Mouse (Mus musculus): Measurements from ENCODE around the gene Olfr959. TPM values are rescaled to one million over a fixed set of nuclear protein-coding genes. Genes with fewer than 3 reads are reported as not detected.
A peak's percentile ranks its signal among the peaks of the same experiment; 100 is the strongest.

Olfr959 gene
- not detected in 2 replicates for polyA plus RNA-seq (2015; fragmentation: Nextera tagmentation; extraction: Ambion mirVana)

DNA sequence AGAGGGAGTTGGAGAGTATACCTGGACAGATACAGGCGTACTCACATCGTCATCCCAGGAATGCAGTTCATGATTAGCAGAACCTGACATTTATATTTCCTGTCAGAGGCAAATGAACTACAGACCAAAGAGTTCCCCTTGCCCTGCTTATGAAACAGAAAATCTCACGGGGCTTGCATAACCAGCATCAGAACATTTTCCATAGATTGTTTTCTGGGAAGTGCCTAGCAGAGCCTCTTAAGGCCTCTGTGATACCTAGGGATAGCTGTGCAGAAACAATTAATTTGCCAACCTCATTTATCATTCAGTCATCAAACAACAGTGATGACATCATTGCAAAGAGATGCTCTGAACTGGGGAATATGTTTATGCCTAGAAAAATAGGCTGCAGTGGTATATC is at the start of gene Olfr959:
Olfr959 (minus strand) TSS at position 101 of the 400 bp plus-strand sequence.
- no peak for ATAC-seq
- H3K9me3 ChIP-seq (ENCODE audit: control insufficient read depth, low read length), result no peaks in the 10 kb centered on the region
- 86% methylated on average over 3 of the region's 3 CpGs for WGBS

DNA sequence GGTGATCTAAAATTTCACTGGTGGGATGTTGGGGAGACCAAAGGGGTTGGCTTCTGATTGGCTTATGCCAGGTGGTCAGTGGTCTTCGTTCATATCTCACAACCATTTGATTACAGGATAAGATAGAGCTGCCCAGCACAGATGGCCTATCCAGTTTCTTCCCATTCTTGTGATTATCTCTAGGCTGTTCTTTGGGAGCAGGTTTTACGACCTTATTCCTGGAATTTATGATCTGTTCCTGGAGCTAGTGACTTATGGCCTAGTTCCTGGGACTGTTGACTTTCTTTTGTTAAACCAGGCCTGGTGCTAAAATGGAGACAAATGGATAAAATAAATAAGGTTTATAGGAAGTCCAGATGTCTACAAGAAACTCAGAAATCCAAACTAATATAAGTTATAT is 49.3 kb upstream of the Olfr959 start:
- H3K27me3 ChIP-seq (replicated peaks; ENCODE audit: control insufficient read depth, insufficient read depth, low read length), result no peaks in the 10 kb centered on the region
- no peaks in the 10 kb centered on the region for H3K4me1 ChIP-seq (replicated peaks; ENCODE audit: control insufficient read depth, insufficient read depth, low read length)
- H3K9ac ChIP-seq (replicated peaks; ENCODE audit: low read depth, low read length), result no peak overlapping the region
- H3K27ac ChIP-seq (ENCODE audit: low read length), result no peak overlapping the region
- no peak for ATAC-seq
- H3K36me3 ChIP-seq (ENCODE audit: control insufficient read depth, insufficient read depth), result no peaks in the 10 kb centered on the region
- no peak overlapping the region for H3K4me2 ChIP-seq (ENCODE audit: low read length)
- whole genome bisulfite sequencing, result 80% methylated on average over 2 of the region's 2 CpGs
- H3K9me3 ChIP-seq (ENCODE audit: control insufficient read depth, low read length), result no peaks in the 10 kb centered on the region
- no peak overlapping the region for H3K4me3 ChIP-seq (replicated peaks; ENCODE audit: low read length)

More for the DNA sequence above, at the start of gene Olfr959:
- no peak within 1 kb of the TSS for H3K9ac ChIP-seq (replicated peaks; ENCODE audit: low read depth, low read length)
- H3K4me1 ChIP-seq (replicated peaks; ENCODE audit: control insufficient read depth, insufficient read depth, low read length), result no peaks in the 10 kb centered on the region
- H3K27ac ChIP-seq (ENCODE audit: low read length), result no peak within 1 kb of the TSS
- H3K4me2 ChIP-seq (ENCODE audit: low read length), result no peak within 1 kb of the TSS
- H3K36me3 ChIP-seq (ENCODE audit: control insufficient read depth, insufficient read depth), result no peaks in the 10 kb centered on the region
- no peaks in the 10 kb centered on the region for H3K27me3 ChIP-seq (replicated peaks; ENCODE audit: control insufficient read depth, insufficient read depth, low read length)
- no peak within 1 kb of the TSS for H3K4me3 ChIP-seq (replicated peaks; ENCODE audit: low read length)

DNA sequence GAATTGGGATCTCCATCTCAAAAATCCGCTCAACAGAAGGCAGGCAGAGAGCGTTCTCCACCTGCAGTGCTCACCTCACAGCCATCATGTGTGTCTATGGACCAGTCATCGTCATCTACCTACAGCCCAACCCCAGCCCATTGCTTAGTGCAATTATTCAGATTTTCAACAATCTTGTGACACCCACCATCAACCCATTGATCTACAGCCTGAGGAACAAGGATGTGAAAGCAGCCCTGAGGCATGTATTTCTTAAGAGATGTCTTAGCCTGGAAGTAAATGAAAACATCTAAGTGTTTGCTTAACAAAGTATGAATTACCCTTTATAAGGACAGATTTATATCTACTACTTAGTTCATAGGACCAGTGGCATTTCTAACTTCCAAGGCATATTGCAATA is 48.4 kb upstream of the Olfr959 start:
- no peak for ATAC-seq
- Histone ChIP-seq H3K4me2 (ENCODE audit: low read length) (no peak overlapping the region), H3K9ac (replicated peaks; ENCODE audit: low read depth, low read length) (no peak overlapping the region), H3K4me1 (replicated peaks; ENCODE audit: control insufficient read depth, insufficient read depth, low read length) (no peaks in the 10 kb centered on the region), H3K27me3 (replicated peaks; ENCODE audit: control insufficient read depth, insufficient read depth, low read length) (no peaks in the 10 kb centered on the region), H3K4me3 (replicated peaks; ENCODE audit: low read length) (no peak overlapping the region), H3K27ac (ENCODE audit: low read length) (no peak overlapping the region), H3K36me3 (ENCODE audit: control insufficient read depth, insufficient read depth) (no peaks in the 10 kb centered on the region), H3K9me3 (ENCODE audit: control insufficient read depth, low read length) (no peaks in the 10 kb centered on the region)
- 96% methylated on average over 3 of the region's 3 CpGs for WGBS

DNA sequence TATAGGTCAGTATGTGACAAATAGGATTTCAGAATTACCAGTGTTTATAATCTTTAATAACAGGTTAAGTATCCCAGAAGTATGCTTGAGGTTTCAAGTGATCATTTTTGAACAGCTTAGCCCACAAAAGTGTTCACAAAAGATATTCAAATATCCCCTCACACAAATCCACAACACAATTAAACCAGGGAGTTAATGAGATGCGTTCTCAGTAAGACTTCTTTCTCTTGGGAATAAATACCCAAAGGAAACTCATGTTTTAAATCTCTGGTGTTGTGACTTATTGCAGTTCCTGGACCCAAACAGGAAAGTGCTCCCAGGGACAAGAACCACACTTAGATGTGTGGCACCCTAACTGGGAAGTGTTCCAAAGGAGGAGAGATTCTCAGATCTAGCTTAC is 45.7 kb upstream of the Olfr959 start, which contains the start of gene Olfr960:
Olfr960 (plus strand) TSS at position 301 of the 400 bp plus-strand sequence.
- H3K4me3 ChIP-seq (replicated peaks; ENCODE audit: low read length), result no peak within 1 kb of the TSS
- no peak within 1 kb of the TSS for H3K4me2 ChIP-seq (ENCODE audit: low read length)
- no peaks in the 10 kb centered on the region for H3K4me1 ChIP-seq (replicated peaks; ENCODE audit: control insufficient read depth, insufficient read depth, low read length)
- no peaks in the 10 kb centered on the region for H3K36me3 ChIP-seq (ENCODE audit: control insufficient read depth, insufficient read depth)
- no peak within 1 kb of the TSS for H3K27ac ChIP-seq (ENCODE audit: low read length)
- ATAC-seq, result no peak
- H3K9ac ChIP-seq (replicated peaks; ENCODE audit: low read depth, low read length), result no peak within 1 kb of the TSS
- WGBS, result 37% methylated on average over 1 of the region's 1 CpGs
- H3K9me3 ChIP-seq (ENCODE audit: control insufficient read depth, low read length), result no peaks in the 10 kb centered on the region
- no peaks in the 10 kb centered on the region for H3K27me3 ChIP-seq (replicated peaks; ENCODE audit: control insufficient read depth, insufficient read depth, low read length)

DNA sequence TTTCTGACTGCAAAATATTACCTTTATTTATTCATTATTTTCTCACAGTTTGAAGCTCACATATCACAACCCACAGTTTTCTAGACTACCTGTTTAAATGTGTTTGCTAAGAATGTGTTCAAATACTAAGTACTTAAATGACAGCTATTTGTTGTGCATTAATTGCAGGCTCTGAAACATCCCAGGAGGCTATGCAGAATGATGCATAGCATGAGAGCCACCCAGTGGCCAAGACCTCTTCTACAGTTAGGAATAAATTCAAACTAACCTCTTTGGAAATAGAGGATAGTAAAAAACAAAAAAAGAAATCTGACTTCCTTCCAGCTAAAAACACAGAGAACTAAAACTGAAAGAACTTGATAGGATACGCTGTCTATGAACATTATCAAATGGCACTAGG is 36.6 kb upstream of the Olfr959 start:
- ATAC-seq, result peak; percentile 81
- H3K4me3 ChIP-seq (replicated peaks; ENCODE audit: low read length), result no peak overlapping the region
- H3K27me3 ChIP-seq (replicated peaks; ENCODE audit: control insufficient read depth, insufficient read depth, low read length), result no peaks in the 10 kb centered on the region
- H3K4me2 ChIP-seq (ENCODE audit: low read length), result no peak overlapping the region
- no peaks in the 10 kb centered on the region for H3K4me1 ChIP-seq (replicated peaks; ENCODE audit: control insufficient read depth, insufficient read depth, low read length)
- H3K27ac ChIP-seq (ENCODE audit: low read length), result no peak overlapping the region
- H3K9ac ChIP-seq (replicated peaks; ENCODE audit: low read depth, low read length), result no peak overlapping the region
- H3K9me3 ChIP-seq (ENCODE audit: control insufficient read depth, low read length), result no peaks in the 10 kb centered on the region
- no peaks in the 10 kb centered on the region for H3K36me3 ChIP-seq (ENCODE audit: control insufficient read depth, insufficient read depth)
- WGBS, result 67% methylated on average over 1 of the region's 1 CpGs

DNA sequence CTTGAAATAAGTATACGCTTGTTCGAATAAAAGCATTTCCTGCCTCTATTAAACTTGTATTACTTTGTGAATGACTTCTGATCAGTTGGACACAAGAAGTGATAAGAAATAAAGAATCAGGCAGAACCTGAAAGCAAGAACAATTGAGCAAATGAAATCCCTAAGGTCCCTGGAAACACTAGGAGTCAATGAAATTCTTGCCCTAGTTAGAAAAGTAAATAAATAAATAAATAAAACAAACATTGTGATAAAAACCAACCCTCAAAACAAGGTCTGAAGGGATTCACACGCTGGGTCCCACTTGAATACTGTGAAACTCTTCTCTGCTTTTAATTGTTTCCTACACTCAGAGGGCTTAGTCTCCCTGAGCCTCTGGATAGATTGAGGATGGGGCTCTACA is 35.0 kb upstream of the Olfr959 start, which contains the start of gene Olfr148:
Olfr148 (plus strand) TSS at position 301 of the 400 bp plus-strand sequence.
- Histone ChIP-seq H3K27me3 (replicated peaks; ENCODE audit: control insufficient read depth, insufficient read depth, low read length) (no peaks in the 10 kb centered on the region), H3K4me1 (replicated peaks; ENCODE audit: control insufficient read depth, insufficient read depth, low read length) (no peaks in the 10 kb centered on the region), H3K4me3 (replicated peaks; ENCODE audit: low read length) (no peak within 1 kb of the TSS), H3K9me3 (ENCODE audit: control insufficient read depth, low read length) (no peaks in the 10 kb centered on the region), H3K27ac (ENCODE audit: low read length) (no peak within 1 kb of the TSS), H3K4me2 (ENCODE audit: low read length) (no peak within 1 kb of the TSS), H3K9ac (replicated peaks; ENCODE audit: low read depth, low read length) (no peak within 1 kb of the TSS), H3K36me3 (ENCODE audit: control insufficient read depth, insufficient read depth) (no peaks in the 10 kb centered on the region)
- ATAC-seq, result no peak
- WGBS, result 71% methylated on average over 3 of the region's 3 CpGs

DNA sequence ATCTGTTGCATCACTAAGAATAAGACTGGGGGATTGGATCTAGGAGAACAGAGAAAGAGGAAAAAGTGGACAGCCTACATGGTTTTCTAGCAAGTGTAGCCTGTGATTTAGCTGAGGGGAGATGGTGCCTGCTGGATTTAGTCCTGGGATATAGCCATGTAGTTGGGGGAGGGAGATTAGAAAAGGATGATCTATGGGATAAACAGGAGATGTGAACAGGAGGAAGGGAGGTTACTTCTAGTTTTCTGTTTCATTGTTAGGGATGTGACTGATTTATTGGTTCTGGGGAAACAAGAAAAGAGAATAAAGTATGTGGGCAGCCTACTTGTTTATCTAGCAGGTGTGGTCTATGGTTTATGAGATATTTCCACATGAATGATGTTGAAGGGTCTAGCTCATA is 33.1 kb upstream of the Olfr959 start:
- no peaks in the 10 kb centered on the region for H3K9me3 ChIP-seq (ENCODE audit: control insufficient read depth, low read length)
- H3K27ac ChIP-seq (ENCODE audit: low read length), result no peak overlapping the region
- no peaks in the 10 kb centered on the region for H3K27me3 ChIP-seq (replicated peaks; ENCODE audit: control insufficient read depth, insufficient read depth, low read length)
- no peak overlapping the region for H3K4me2 ChIP-seq (ENCODE audit: low read length)
- peaks cover 4% of the 10 kb centered on the region for H3K4me1 ChIP-seq (replicated peaks; ENCODE audit: control insufficient read depth, insufficient read depth, low read length)
- no peak for ATAC-seq
- H3K36me3 ChIP-seq (ENCODE audit: control insufficient read depth, insufficient read depth), result no peaks in the 10 kb centered on the region
- H3K9ac ChIP-seq (replicated peaks; ENCODE audit: low read depth, low read length), result no peak overlapping the region
- no peak overlapping the region for H3K4me3 ChIP-seq (replicated peaks; ENCODE audit: low read length)

DNA sequence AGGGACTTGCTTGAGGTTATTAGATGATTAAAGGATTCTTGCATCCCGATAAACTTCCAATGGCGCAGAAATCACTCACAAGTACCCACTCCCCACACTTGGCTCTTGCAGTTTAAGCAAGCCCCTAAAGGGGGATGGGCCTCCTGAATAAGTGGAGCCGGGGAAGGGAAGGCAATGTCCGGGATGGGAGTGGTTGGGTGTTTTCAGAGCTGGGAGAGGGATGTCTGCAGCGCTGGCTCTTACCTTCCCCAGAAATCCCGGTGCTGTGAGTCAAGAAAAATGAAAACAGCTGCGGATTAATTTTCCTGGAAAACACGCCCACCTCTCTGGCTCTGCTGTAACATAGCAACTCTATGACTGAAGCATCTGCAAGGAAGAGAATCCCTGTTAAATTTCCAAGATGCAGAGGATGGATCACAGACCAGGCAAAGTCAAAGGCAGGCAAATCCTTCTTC is 28.7 kb upstream of the Olfr959 start, which contains the start of gene AW551984:
AW551984 (minus strand) TSS at position 405 of the 455 bp plus-strand sequence.
- peak; percentile 29 for ATAC-seq
- H3K27me3 ChIP-seq (replicated peaks; ENCODE audit: control insufficient read depth, insufficient read depth, low read length), result no peaks in the 10 kb centered on the region
- H3K36me3 ChIP-seq (ENCODE audit: control insufficient read depth, insufficient read depth), result no peaks in the 10 kb centered on the region
- no peaks in the 10 kb centered on the region for H3K9me3 ChIP-seq (ENCODE audit: control insufficient read depth, low read length)
- H3K27ac ChIP-seq (ENCODE audit: low read length), result no peak within 1 kb of the TSS
- H3K4me3 ChIP-seq (replicated peaks; ENCODE audit: low read length), result peak within 1 kb of the TSS; percentile 42
- peak within 1 kb of the TSS; percentile 63 for H3K4me2 ChIP-seq (ENCODE audit: low read length)
- peak within 1 kb of the TSS; percentile 43; the same call in 1 of the 2 replicates for H3K9ac ChIP-seq (replicated peaks; ENCODE audit: low read depth, low read length)
- under 1% methylated on average over 8 of the region's 8 CpGs for WGBS
- peaks cover 10% of the 10 kb centered on the region for H3K4me1 ChIP-seq (replicated peaks; ENCODE audit: control insufficient read depth, insufficient read depth, low read length)

DNA sequence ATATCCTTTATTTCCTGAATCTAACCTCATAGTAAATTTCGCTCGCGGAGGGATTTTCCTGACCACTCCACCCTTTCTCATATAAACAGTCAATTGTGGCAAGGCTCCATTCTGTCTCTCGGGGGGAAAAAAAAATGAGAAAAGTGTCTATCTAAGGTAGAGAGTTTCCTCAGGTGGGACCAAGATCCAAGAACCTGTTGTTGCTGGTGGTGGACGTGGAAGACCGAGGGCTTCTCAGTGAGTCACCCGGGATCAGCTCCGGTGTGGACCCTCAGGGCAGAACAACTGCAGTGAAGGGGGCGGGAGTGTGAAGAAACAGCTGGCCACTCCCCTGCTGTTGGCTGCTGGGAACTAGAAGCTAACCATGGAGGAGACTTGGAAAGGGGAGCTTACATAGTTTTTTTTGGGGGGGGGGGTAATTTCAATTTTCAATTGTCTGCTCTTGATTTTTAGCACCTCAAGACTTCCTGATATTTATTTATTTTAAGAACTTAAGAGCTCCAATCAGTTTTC is 28.0 kb upstream of the Olfr959 start:
- Histone ChIP-seq H3K4me2 (ENCODE audit: low read length) (peak overlapping the region; percentile 63), H3K36me3 (ENCODE audit: control insufficient read depth, insufficient read depth) (no peaks in the 10 kb centered on the region), H3K9me3 (ENCODE audit: control insufficient read depth, low read length) (no peaks in the 10 kb centered on the region), H3K27ac (ENCODE audit: low read length) (peak overlapping the region; percentile 59; the same call in 1 of the 2 replicates), H3K4me1 (replicated peaks; ENCODE audit: control insufficient read depth, insufficient read depth, low read length) (peaks cover 10% of the 10 kb centered on the region), H3K4me3 (replicated peaks; ENCODE audit: low read length) (peak overlapping the region; percentile 42), H3K9ac (replicated peaks; ENCODE audit: low read depth, low read length) (peak overlapping the region; percentile 43; the same call in 1 of the 2 replicates), H3K27me3 (replicated peaks; ENCODE audit: control insufficient read depth, insufficient read depth, low read length) (no peaks in the 10 kb centered on the region)
- WGBS, result 0% methylated on average over 9 of the region's 9 CpGs
- ATAC-seq, result peak; percentile 27; the same call in 1 of the 2 replicates

Data from forebrain, embryonic 16.5 days (tissue).